Mouse (Mus musculus): ENCODE measurements around the gene Ralgps1.
"Not testable (repeated sequence)": the region's sequence is repeated elsewhere in the genome, so short reads cannot be mapped to it uniquely, and the experiment has no call there.

The Ralgps1 gene

GRCm38 (mm10) chr2:33233856-33234255 lies 137.4 kb downstream of the Ralgps1 start:
- DNase-seq, result no peak

DNA sequence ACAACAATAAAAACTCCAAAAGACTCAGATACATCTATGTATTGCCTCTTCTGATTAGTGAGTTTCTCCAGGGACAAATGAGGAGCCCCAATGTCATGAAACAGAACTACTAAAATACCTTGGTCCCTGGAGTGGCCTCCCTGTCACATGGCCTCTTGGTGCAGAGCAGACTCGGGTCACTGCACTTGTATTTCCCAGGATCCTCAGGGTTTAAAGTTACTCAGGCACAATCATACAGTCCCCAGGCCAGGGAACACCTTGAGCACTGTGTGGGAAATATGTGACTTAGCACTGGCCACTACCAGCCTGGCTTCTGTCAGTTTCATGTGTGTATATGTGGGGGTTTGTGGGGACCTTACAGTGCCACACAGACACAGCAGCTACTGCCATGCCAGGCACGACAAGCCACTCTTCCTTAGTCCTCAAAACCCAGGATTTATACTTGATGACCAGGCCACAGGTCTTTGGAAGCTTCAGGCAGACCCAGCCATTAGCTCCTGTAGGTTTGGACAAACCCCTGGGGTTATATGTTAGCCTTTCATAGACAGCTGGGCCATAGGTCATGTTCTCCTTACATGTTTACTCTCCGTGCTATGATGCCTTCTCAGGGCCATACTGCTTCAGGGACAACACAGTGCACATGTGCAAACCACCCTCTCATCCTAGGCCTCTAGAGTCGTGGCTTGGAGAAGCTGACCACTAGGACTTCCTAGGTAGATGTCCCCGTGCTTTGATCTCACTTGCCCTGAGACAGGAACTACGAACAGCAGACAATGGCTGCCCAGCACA lies 138.3 kb downstream of the Ralgps1 start:
- DNase-seq, result no peak

- no peak for DNase-seq
These were observed 139.5 kb downstream of the Ralgps1 start for GRCm38 (mm10) chr2:33231788-33232187.

DNA sequence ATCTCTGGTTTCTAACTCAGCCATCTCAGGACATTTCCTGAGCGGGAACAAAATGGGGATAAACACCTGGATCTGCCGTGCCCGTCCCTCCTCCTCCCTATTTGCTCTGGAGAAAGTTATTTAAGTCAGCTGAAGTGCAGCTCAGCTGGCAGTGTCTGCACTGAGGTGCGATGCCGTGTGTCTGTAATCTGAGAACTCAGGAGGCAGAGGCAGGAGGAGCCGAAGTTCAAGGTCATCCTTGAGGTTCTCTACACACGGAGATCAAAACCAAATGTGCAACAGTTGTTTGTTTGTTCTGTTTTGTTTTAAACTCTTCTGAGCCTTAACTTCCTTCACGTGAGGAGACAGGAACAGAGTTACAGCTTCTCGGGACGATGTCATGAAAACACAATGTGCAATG lies 140.6 kb downstream of the Ralgps1 start:
- DNase-seq, result no peak

- peak; percentile 51 to 60 for DNase-seq
These were observed 142.7 kb downstream of the Ralgps1 start for GRCm38 (mm10) chr2:33228551-33228950.

GRCm38 (mm10) chr2:33228077-33228476 lies 143.2 kb downstream of the Ralgps1 start:
- DNase-seq, result no peak

- no peak for DNase-seq
These were observed 145.4 kb downstream of the Ralgps1 start for GRCm38 (mm10) chr2:33225921-33226320.

DNA sequence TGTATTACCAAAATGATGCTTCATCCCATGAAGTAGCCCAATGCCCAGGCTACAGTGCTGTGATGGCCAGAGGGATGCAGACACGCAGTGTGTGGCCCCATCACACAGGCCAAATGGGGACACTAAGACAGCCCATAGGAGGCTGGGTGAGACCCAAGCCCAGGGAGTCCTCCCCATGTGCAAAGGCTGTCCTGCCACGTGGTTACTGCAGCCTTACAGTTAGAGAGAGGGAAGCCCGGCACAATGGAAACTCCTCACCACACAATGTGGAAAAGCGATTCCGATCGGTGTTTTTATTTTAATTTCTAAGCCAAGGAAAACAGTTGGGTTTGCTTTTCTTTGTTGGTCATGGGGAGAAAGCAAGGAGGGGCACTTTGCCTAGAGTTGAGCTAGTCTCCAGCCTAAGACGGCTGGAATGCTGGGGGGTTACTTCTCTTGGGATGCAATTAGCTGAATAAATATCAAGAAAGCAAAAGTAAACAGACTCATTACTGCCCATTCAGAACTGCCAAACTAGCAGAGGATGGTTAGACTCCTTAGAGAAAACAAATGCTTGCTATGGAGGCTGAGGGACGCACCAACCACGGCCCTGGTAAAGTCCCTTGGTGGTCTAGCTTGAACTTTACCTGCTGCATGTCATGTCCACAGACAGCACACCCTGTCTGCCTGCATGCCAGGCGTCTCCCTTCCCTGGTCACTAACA lies 147.5 kb downstream of the Ralgps1 start:
- peak in 1 of 2 experiments; percentile 32 for DNase-seq

DNA sequence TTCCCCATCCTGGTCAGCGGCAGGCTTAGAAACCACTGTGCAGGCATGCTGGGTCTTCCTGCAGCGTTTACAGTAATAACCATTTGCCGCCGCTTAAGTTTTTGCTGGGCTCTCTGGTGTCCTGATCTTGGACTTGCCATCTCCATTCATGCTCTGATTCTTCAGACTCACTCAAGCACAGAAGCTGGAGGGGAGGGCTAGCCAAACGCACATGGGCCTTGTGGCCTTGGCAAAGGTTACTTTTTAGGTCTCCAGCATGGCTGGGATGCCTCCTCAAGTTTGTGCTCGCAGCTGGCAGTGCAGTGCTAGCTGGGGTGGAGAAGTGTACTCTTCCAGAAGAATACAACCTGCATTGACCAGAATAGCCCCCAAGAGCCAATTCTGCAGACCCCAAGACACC lies 148.8 kb downstream of the Ralgps1 start:
- DNase-seq, result peak in 1 of 2 experiments; percentile 33

GRCm38 (mm10) chr2:33221339-33221900 lies 149.9 kb downstream of the Ralgps1 start:
- DNase-seq, result no peak

DNA sequence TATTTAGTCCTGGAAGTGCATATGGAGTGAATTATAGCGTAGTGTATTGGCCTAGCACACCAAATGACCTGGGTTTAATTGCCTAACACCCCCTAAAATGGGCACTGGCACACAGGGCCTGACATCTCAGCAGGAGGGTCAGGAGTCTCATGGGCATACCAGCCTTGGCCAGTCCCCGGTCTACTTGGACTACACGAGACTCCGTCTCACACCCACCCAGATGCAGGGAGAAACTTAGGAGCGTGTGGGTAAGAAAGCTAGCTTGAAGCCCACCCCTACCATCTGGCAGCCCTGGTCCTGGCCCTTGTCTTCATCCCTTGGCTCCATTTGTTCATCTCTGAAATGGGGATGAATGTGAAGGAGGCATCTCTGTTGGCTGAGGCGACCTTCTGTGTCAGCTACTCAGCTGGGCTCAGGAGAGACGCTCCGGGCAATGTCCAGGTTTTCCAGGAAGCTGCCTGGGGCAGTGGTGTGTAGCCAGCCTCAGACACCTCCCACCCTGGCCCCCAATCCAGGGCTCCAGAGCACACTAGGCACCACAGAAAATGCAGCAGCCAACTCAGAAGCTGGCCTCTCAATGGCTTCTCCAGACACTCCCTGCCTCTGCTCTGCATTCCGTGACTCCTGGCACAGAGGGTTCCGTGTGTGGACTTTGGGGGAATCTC lies 150.5 kb downstream of the Ralgps1 start:
- DNase-seq, result peak; percentile 45 to 71

DNA sequence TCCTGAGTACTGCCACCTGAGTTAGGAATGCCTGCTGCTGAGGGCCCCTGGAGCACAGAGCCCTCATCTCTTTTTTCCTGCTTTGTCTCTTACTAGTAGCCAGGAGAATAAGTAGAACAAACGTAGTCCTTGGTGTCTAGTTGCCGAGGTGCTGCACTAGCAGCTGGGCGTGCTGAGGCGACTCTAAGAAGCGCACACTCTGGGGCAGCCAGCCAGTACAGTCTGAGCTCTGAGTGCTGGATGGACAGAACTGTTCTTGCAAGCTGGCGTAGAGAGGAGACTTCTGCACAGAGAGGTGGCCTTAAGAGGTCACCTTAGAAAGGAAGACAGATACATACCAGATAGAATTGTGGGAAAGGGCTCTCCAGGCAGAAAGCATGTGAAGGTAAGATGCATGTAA lies 151.0 kb downstream of the Ralgps1 start:
- DNase-seq, result no peak

DNA sequence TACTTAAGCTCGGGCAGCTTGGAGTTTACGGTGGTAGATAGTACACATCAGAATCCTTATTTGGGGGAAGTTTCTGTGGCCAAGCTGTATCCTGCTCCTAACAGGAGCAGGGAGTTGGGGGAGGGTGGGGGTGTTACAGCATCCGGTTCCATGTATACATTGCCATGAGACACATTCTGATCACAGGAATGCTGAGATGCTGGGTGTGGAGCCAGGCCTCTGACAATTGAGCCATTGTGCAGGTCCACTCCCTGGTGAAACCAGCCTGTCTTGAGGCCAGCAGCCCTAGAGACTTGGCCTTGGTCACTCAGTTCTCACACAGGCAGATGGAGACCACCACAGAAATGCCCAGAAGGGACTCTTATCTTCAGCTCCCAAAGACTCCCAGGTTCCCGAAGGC lies 151.6 kb downstream of the Ralgps1 start:
- no peak for DNase-seq

DNA sequence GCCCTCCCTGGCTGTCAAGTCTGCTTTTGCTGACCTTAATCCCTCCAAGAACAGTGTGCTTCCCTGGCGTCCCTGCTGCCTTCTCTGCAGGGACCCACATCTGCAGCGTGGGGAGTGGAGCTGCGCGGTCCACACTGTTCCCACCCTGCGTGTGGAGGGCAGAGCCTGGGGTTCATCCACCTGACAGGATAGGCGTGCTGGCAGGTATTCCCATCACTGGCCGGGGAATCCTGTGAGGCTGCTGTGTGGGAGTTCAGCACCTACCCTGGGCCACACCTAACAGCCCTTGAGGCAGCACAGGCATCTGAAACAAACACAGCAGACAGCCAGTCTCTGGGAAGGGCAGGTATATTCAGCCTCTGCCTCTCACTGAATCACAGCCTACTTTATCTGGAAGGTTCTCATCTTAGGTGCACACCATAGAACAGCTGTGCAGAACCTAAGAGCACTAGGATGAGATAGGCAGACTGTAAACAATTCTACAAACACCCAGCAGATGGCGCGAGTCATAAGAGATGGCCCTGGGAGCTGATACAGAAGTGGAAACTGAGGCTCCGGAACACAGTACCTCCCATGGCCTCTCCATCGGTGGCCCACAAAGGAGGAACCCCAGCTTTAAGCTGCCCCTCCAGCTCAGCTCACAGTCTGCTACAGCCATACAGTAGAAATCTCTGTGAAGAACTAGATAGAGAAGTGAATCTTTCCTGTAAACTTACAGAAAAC lies 152.2 kb downstream of the Ralgps1 start:
- peak; percentile 58 to 63 for DNase-seq

GRCm38 (mm10) chr2:33217425-33217794 lies 153.9 kb downstream of the Ralgps1 start:
- no peak for DNase-seq

DNA sequence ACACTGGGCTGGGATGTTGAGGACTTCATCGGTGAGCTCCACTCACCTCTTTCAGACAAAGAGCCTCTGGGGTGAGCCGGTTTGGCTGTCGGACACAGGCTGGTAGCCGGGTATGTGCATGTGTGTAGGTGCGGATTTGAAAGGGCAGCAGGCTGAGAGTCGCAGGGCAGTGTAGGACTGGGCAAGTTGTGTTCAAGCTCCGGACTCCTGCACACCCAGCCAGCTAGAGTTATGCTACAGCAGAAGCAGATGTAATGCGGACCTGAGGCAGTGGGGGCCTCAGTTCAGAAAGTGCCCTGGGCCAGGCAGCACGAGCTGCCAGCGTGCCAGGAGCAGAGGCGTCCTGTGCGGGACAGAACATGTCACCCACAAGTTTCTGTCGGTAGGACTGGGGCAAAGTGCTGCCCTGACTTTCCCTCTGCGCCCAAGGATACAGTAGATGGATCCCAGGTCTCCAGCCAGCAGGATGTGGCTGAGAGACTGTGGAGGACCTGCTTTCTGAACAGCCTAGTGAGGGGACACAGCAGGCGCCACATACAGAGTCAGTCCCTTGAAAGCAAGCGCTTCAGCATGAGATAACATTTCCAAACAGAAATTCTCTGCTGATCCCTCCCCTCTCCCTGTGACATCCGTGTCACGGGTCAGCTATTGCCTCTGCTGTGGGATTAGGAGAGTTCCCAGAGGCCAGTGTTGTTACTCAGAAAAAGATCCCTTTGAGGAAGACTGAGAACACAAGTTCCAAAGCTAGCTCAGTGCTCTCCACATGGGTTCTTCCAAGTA lies 154.5 kb downstream of the Ralgps1 start:
- DNase-seq, result peak; percentile 35 to 60

GRCm38 (mm10) chr2:33215700-33216509 lies 155.4 kb downstream of the Ralgps1 start, which contains the start of gene Angptl2:
TSS of gene Angptl2 (plus strand) at chr2:33216069.
- peak; percentile 92 to 95 for DNase-seq

GRCm38 (mm10) chr2:33215177-33215699 lies 156.0 kb downstream of the Ralgps1 start:
- peak in 1 of 2 experiments; percentile 31 for DNase-seq

- DNase-seq, result not testable (repeated sequence)
These were observed 160.0 kb downstream of the Ralgps1 start for GRCm38 (mm10) chr2:33211263-33211662.

- DNase-seq, result peak; percentile 39 to 65
These were observed 160.4 kb downstream of the Ralgps1 start for GRCm38 (mm10) chr2:33210841-33211240.

DNA sequence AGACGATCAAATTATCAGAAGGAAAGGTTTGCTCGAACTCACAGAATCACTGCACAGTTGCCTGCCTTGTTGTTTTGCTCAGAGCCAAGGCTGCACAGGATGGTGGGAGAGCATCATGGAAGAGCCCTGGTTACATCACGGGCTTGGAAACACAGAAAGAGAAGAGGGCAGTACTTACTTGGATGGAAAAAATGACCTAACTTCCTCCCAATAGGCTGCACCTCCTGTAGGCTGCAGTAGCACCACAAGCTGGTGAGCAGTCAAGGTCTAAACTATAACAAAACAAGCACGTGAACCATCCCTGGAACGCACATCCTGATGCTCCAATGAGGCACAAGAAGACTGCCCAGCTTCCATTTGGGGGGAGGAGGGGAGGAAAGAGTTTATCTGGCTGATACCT lies 163.2 kb downstream of the Ralgps1 start:
- no peak for DNase-seq
